Mouse (Mus musculus) kidney, adult 2 months (tissue): ENCODE measurements around the gene Tbc1d25.
A peak's percentile ranks its signal among the peaks of the same experiment; 100 is the strongest.

ENCODE experiments used
- CTCF ChIP-seq: fragments of 200-500 bp; conservative IDR thresholded peaks from 2 replicates; pipeline ENCODE4 v1.5.1; 2011; ENCODE audit warnings: low read depth, mild to moderate bottlenecking, control low read depth, low read length, moderate library complexity, mixed read lengths; ENCODE audit not compliant: insufficient read depth, insufficient read length
- POLR2A ChIP-seq: fragments of 200-500 bp; IDR thresholded peaks from one replicate; pipeline ENCODE4 v1.6.1; 2011; ENCODE audit warnings: low read depth, low read length, control low read depth

DNA sequence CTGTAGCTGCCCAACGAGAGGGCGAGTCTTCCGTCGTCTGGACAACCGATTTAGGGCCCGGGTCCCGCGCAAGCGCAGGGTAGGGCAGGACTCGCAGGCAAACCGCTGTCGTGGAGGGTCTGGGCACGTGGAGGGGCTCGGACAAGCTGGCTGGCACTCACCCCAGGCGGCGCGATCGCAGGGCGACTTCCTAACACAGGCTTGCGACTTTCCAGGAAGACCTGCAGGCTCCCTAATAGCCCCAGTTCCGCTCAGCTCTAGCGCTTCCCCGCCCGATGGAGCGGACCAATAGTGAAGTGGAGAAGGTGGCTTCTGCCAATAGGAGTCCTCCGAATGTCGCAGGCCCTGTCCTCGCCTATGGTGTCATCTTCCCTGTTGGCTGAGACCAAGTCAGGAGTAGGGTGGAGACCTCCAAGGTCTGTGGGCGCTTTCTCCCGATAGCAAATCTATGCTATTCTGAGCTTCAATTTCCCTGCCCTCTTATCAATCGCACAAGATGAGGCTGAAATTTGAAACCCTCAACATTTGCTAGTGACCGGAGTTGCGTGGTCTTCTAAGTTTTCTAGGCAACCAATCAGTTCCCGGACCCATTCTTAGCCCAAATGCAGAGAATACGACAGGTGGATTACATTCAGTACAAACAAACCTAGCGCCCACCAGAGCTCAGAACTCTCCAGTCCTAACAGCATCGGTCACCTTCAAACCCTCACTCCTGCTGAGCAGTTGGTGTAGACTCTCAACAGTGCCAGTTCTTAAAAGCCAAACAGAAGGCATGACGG, 16.8 kb upstream of the Tbc1d25 start:
- TF ChIP-seq POLR2A (peak; percentile 63), CTCF (no peak)
